Mouse (Mus musculus) heart, adult 10 weeks (tissue): Measurements from ENCODE around the gene Zswim2. TPM values are rescaled to one million over a fixed set of nuclear protein-coding genes. Genes with fewer than 3 reads are reported as not detected.

Source experiments
- polyA plus RNA-seq: library from polyadenylated mRNA; stranded (reverse); fragments of 350-450 nt; fragmentation: Illumina TruSeq; extraction: RNeasy Lipid Tissue Mini Kit (QIAGEN cat#74804); gene quantifications from one replicate; pipeline ENCODE4 v1.2.3, GENCODE M21; 2014; ENCODE audit warnings: low read depth, low replicate concordance

Zswim2 gene
- polyA plus RNA-seq = not detected

GRCm38 (mm10) chr2:83940931-83941361 lies at the start of gene Zswim2:
Zswim2 (minus strand) TSS chr2:83941228.

DNA sequence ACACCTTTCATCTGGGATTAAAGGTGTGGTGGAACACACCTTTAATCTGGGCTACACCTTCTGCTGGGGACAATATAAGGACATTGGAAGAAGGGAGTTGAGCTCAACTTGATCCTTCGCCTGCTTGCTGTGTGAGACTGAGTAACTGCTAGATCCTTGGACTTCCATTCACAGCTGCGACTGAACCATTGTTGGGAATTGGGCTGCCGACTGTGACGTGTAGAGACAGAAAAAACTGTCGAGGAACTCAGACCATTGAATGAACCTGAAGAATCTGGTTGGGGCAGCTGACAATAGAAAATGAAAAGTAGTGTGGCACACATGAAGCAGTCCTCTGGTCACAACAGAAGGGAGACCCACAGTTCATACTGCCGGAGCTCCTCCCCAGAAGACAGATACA lies 49.2 kb upstream of the Zswim2 start, which contains the start of gene Gm13691:
Gene Gm13691, plus strand, starts transcription at position 301 of the 400 bp plus-strand sequence.

DNA sequence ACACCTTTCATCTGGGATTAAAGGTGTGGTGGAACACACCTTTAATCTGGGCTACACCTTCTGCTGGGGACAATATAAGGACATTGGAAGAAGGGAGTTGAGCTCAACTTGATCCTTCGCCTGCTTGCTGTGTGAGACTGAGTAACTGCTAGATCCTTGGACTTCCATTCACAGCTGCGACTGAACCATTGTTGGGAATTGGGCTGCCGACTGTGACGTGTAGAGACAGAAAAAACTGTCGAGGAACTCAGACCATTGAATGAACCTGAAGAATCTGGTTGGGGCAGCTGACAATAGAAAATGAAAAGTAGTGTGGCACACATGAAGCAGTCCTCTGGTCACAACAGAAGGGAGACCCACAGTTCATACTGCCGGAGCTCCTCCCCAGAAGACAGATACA lies 43.4 kb upstream of the Zswim2 start, which contains the start of gene Gm13697:
Gene Gm13697, plus strand, starts transcription at position 301 of the 400 bp plus-strand sequence.

GRCm38 (mm10) chr2:83978633-83979032 lies 37.6 kb upstream of the Zswim2 start, which contains the start of gene Gm13694:
Gm13694 (plus strand) TSS chr2:83978933.

GRCm38 (mm10) chr2:83972823-83973222 lies 31.8 kb upstream of the Zswim2 start, which contains the start of gene Gm13696:
Gm13696 (plus strand) TSS chr2:83973123.

GRCm38 (mm10) chr2:83967013-83967412 lies 26.0 kb upstream of the Zswim2 start, which contains the start of gene Gm13695:
Gm13695 (plus strand) TSS chr2:83967313.

GRCm38 (mm10) chr2:83961203-83961602 lies 20.2 kb upstream of the Zswim2 start, which contains the start of gene Gm13693:
Gm13693 (plus strand) TSS chr2:83961503.

DNA sequence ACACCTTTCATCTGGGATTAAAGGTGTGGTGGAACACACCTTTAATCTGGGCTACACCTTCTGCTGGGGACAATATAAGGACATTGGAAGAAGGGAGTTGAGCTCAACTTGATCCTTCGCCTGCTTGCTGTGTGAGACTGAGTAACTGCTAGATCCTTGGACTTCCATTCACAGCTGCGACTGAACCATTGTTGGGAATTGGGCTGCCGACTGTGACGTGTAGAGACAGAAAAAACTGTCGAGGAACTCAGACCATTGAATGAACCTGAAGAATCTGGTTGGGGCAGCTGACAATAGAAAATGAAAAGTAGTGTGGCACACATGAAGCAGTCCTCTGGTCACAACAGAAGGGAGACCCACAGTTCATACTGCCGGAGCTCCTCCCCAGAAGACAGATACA lies 14.4 kb upstream of the Zswim2 start, which contains the start of gene Gm13698:
Gene Gm13698, plus strand, starts transcription at position 301 of the 400 bp plus-strand sequence.

Other genes starting within 250 kb of the Zswim2 start
- 18.7 TPM for gene Itgav, start 216.8 kb downstream of the Zswim2 start, polyA plus RNA-seq
- 0.55 TPM for gene Fam171b, start 128.6 kb downstream of the Zswim2 start, polyA plus RNA-seq
- not detected for gene Gm13698, start 14.5 kb upstream of the Zswim2 start, polyA plus RNA-seq
- gene Gm13693, start 20.3 kb upstream of the Zswim2 start, polyA plus RNA-seq = not detected
- not detected for gene Gm13695, start 26.1 kb upstream of the Zswim2 start, polyA plus RNA-seq
- not detected for gene Gm13696, start 31.9 kb upstream of the Zswim2 start, polyA plus RNA-seq
- gene Gm13694, start 37.7 kb upstream of the Zswim2 start, polyA plus RNA-seq = not detected
- gene Gm13697, start 43.5 kb upstream of the Zswim2 start, polyA plus RNA-seq = not detected
- gene Gm13691, start 49.3 kb upstream of the Zswim2 start, polyA plus RNA-seq = not detected